Mouse (Mus musculus) testis, adult 2 months (tissue): ENCODE results near the gene Zfp467. TPM values are rescaled to one million over a fixed set of nuclear protein-coding genes. Genes with fewer than 3 reads are reported as not detected.

Experiments
- H3K27ac ChIP-seq: fragments of 200-500 bp; 2 replicates; pipeline ENCODE4 v1.5.1; 2012; ENCODE audit warnings: low read depth, low read length; ENCODE audit not compliant: control insufficient read depth, insufficient read depth
- H3K27me3 ChIP-seq: fragments of 200-500 bp; 2 replicates; pipeline ENCODE4 v1.6.1; 2012; ENCODE audit warnings: mild to moderate bottlenecking, low read length, moderate library complexity; ENCODE audit not compliant: control insufficient read depth, insufficient read depth
- H3K36me3 ChIP-seq: fragments of 200-500 bp; 2 replicates; pipeline ENCODE4 v1.6.1; 2012; ENCODE audit warnings: mild to moderate bottlenecking, low read length; ENCODE audit not compliant: control insufficient read depth, insufficient read depth
- H3K4me1 ChIP-seq: fragments of 200-500 bp; 2 replicates; pipeline ENCODE4 v1.6.1; 2012; ENCODE audit warnings: low read length; ENCODE audit not compliant: control insufficient read depth, insufficient read depth
- H3K4me3 ChIP-seq: fragments of 200-500 bp; 2 replicates; pipeline ENCODE4 v1.5.1; 2012; ENCODE audit warnings: low read depth, mild to moderate bottlenecking, low read length, moderate library complexity, mixed read lengths; ENCODE audit not compliant: control insufficient read depth
- CTCF ChIP-seq: fragments of 200-500 bp; IDR thresholded peaks from 2 replicates; pipeline ENCODE4 v1.5.1; 2012; ENCODE audit warnings: low read depth, mild to moderate bottlenecking, inconsistent platforms, low read length, moderate library complexity; ENCODE audit not compliant: control insufficient read depth, insufficient read depth, insufficient replicate concordance
- POLR2A ChIP-seq: fragments of 200-500 bp; IDR thresholded peaks from 2 replicates; pipeline ENCODE4 v1.6.1; 2012; ENCODE audit warnings: low read depth, mild to moderate bottlenecking, inconsistent platforms, low read length, moderate library complexity; ENCODE audit not compliant: control insufficient read depth
- polyA plus RNA-seq: library from polyadenylated mRNA; depleted of rRNA; stranded (reverse); fragments of >200 nt; gene quantifications from 2 replicates; pipeline ENCODE4 v1.2.3, GENCODE M21; 2012

Gene Zfp467
- polyA plus RNA-seq, 1 experiment: 1.4 TPM

DNA sequence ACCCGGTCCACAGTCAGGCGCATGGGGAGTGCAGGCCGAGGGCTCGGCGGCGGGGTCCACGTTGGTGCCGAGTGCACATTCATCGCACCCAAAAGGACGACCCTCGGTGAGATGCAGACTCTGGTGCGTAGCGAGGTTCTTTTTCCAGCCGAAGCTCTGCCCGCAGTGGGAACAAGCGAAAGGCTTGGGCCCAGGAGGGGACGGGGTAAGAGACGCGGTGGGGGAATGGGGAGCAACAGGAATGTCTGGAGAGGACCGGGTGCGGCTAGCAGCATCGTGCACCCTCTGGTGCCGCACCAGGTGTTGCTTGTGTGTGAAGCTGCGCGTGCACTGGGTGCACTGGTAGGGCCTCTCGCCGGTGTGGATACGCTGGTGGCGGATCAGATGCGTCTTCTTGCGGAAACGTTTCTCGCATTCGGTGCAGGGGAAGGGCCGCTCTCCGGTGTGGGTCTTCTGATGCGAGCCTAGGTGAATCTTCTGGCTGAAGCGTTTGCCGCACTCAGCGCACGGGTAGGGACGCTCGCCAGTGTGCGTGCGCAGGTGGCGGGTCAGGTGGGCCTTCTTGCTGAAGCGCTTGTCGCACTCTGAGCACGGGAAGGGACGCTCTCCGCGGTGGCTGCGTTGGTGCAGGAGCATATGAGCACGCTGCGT lies 7.0 kb downstream of the Zfp467 start:
- no peak overlapping the region for H3K27ac ChIP-seq

DNA sequence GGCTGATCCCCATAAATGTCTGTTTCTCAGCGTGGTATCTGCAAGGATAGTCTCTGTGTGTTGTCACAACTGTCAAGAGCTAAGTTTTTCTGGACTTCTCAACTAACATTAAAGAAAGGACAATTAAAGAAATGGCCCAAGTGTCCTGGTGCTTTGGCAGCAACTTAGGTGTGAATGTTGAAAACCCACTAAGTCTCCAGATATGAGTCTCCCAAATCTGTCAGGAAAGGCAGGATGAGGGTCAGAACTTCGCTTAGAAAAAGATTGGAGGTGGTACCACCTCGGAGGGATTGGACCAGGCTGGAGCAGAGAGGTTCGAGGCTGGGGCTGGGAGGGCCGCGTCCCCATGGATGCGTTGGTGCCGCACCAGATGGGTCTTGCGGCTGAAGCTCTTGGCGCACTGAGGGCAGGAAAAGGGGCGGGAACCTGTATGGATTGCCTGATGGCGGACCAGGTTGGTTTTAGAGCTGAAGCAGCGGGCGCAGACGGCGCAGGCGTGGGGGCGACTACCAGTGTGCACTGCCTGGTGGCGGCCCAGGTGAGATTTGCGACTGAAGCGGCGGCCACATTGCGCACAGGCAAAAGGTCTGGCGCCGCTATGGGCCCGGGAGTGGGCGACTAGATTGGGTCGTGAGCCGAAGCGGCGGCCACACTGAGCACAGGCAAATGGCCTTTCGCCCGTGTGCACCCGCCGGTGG lies 7.8 kb downstream of the Zfp467 start:
- Histone ChIP-seq H3K36me3 (no peaks in the 10 kb centered on the region), H3K27me3 (no peaks in the 10 kb centered on the region), H3K4me3 (no peak overlapping the region), H3K27ac (no peak overlapping the region), H3K4me1 (peaks cover 2% of the 10 kb centered on the region; the same call in 1 of the 2 replicates)
- TF ChIP-seq CTCF (no peak), POLR2A (no peak)

More for the DNA sequence above, 7.0 kb downstream of the Zfp467 start:
- Histone ChIP-seq H3K4me1 (peaks cover 5% of the 10 kb centered on the region), H3K27me3 (no peaks in the 10 kb centered on the region), H3K4me3 (peak overlapping the region; percentile 23), H3K36me3 (no peaks in the 10 kb centered on the region)
- no peak for TF ChIP-seq POLR2A
- no peak for TF ChIP-seq CTCF

DNA sequence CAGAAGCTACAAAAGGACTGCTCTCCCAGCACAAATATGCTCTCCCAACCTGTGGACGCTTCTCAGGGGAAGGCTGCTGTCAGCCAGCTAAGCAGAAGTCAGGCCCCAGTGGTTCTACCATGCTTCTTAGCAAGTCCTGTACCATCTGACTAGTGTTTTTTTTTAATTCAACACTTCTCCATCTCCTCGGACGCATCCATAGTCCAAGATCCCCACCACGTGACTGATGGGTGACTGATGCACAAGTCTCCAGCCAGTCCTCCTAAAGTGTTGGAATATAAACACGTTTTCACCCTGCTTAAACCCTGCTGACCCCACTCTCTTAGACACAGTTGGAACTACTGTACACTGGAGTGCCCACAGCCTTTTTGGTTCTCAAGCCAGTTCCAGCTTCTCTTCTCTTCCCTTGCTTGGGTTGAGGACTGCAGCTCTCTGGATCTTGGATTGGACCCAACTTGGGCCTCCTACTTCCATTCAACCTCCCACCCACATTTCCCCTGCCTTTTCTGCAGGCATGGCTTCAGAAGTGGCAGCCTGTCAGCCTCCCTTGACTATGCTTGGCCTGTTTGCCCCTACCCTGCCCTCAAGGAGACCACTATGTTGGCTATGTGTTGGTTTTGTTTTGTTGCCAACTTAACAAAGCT lies 9.8 kb downstream of the Zfp467 start:
- Histone ChIP-seq H3K4me3 (no peak overlapping the region), H3K36me3 (no peaks in the 10 kb centered on the region), H3K27ac (no peak overlapping the region), H3K27me3 (no peaks in the 10 kb centered on the region), H3K4me1 (peaks cover 2% of the 10 kb centered on the region; the same call in 1 of the 2 replicates)
- TF ChIP-seq POLR2A: no peak
- TF ChIP-seq CTCF: no peak

DNA sequence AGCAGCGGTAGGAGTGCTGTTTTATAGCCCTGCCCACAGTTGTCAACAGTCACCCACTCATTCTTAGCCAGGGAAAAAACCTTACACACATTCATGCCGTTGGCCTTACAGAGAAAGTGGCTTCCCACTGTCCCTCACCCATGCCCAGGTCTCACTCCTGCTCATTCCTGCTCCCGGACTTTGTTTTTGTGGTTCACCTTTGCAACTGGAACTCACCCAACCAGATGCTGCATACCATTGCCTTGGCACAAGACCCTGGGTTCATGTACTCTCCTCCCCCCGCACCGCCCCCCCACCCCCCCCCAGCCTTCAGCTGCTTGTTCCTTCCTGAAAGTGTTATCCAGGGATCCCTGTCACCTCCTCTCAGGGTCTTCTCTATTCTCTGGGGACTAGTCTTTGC lies 10.5 kb downstream of the Zfp467 start:
- Histone ChIP-seq H3K4me3 (no peak overlapping the region), H3K4me1 (peaks cover 2% of the 10 kb centered on the region; the same call in 1 of the 2 replicates), H3K27ac (no peak overlapping the region), H3K27me3 (no peaks in the 10 kb centered on the region), H3K36me3 (no peaks in the 10 kb centered on the region)
- TF ChIP-seq CTCF (no peak), POLR2A (no peak)

DNA sequence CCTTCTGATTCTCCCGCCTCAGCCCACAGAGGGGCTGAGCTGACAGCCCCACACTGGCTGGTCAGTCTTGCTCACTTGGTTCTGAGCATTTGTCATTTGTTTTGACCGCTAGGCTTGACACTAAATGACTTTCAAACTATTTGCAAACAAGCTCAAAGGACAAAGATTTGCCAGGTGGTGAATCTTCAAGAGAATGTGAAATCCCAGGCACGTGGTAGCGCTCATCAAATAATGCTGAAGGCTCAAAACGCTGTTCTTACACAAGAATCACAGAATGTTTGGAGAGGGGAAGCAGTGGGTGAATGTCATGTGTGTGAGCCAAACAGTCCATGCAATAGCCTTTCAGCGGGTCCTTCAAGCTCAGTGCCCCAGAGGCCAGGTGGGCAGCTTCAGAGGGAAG lies 11.0 kb downstream of the Zfp467 start:
- H3K4me3 ChIP-seq: no peak overlapping the region
- no peaks in the 10 kb centered on the region for H3K36me3 ChIP-seq
- no peak overlapping the region for H3K27ac ChIP-seq
- TF ChIP-seq POLR2A (no peak), CTCF (no peak)
- H3K27me3 ChIP-seq: no peaks in the 10 kb centered on the region
- peaks cover 2% of the 10 kb centered on the region; the same call in 1 of the 2 replicates for H3K4me1 ChIP-seq

DNA sequence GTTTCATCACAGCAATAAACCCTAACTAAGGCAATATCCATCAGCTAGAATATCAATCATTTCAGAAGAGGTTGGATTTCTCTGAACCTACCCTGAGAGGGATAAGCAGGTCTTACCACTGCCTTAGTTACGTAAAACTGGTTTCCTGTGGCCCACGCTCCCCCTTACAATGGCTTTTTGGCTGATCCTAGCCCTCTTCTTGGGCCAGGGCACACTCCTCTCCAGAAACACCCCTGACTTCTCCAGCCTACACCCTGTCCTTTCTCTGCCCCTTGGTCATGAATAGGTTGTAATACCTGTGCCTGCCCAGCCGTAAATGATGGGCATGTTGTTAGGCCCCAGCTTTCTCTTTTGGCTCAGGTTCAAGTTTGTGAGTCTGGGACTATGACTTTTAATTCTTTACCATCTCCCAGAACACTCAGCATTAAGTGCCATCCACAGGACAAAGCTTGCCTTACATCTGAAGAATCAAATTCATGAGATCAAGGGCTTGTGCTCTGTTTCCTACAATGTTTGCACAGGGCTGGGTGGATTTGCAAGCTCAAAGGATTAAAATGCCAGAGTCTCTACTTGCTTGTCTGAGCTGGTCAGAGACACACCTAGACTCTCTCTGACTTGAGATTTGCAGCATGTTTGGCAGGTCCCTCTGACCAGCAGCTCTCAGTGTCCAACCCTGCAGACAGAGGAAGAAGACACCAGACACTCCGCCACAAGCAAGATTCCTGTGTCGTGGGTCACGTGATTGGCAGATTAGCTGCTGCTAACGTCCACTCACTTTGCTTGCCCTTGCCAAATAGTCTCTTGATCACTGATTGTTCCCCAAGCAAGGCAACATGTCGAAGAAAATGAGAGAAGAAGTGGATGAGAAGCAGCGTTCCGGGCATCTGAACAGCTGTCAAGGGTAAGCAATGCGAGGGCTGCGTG lies 12.5 kb downstream of the Zfp467 start:
- H3K36me3 ChIP-seq: no peaks in the 10 kb centered on the region
- peaks cover 2% of the 10 kb centered on the region; the same call in 1 of the 2 replicates for H3K4me1 ChIP-seq
- H3K27me3 ChIP-seq: no peaks in the 10 kb centered on the region
- TF ChIP-seq POLR2A (no peak), CTCF (no peak)
- no peak overlapping the region for H3K4me3 ChIP-seq
- H3K27ac ChIP-seq: no peak overlapping the region
